Mouse (Mus musculus) ES-E14 (cell line): ENCODE measurements at regions not wholly inside any gene's neighbourhood (a gene's known extent, or its start where the extent isn't known, plus 50 kb on each side); places are given as distances from the start of the nearest gene placed in this dataset.

ENCODE experiments used
- CHD2 ChIP-seq: IDR thresholded peaks from 2 replicates; pipeline ENCODE4 v1.6.1; 2014; ENCODE audit warnings: mild to moderate bottlenecking, low read depth, low read length, inconsistent platforms
- HCFC1 ChIP-seq: IDR thresholded peaks from 2 replicates; pipeline ENCODE4 v1.6.1; 2012; ENCODE audit warnings: low read length, inconsistent platforms, borderline replicate concordance; ENCODE audit not compliant: insufficient read depth
- MAFK ChIP-seq: IDR thresholded peaks from 2 replicates; pipeline ENCODE4 v1.6.1; 2014; ENCODE audit warnings: mild to moderate bottlenecking, low read depth, low read length, inconsistent platforms; ENCODE audit not compliant: insufficient read depth
- ZC3H11A ChIP-seq: IDR thresholded peaks from 2 replicates; pipeline ENCODE4 v1.6.1; 2012; ENCODE audit warnings: low read depth, mild to moderate bottlenecking, inconsistent platforms, low read length, borderline replicate concordance
- ZNF384 ChIP-seq: IDR thresholded peaks from 2 replicates; pipeline ENCODE4 v1.6.1; 2012; ENCODE audit warnings: low read depth, low read length, inconsistent platforms

- TF ChIP-seq HCFC1 (no peak), ZNF384 (no peak), CHD2 (no peak), ZC3H11A (no peak), MAFK (no peak)
Observed at GRCm38 (mm10) chr1:42546879-42547278, 148.7 kb upstream of the Pou3f3 start.
